Mouse (Mus musculus): Measurements from ENCODE around the gene Tmprss3. TPM values are rescaled to one million over a fixed set of nuclear protein-coding genes. Genes with fewer than 3 reads are reported as not detected.

Tmprss3 gene
- polyA plus RNA-seq, 1 experiment from 2014 or later: 0.12 TPM

GRCm38 (mm10) chr17:31153785-31154184 is 45.0 kb downstream of the Tmprss3 start:
- WGBS: 73% methylated on average over 8 of the region's 8 CpGs
- no peak overlapping the region for H3K4me3 ChIP-seq

GRCm38 (mm10) chr17:31152966-31153499 is 45.7 kb downstream of the Tmprss3 start:
- 0 out of 2 replicates have a peak, but pooled peaks cover 2% of the 10 kb centered on the region for H3K4me1 ChIP-seq
- WGBS: 92% methylated on average over 9 of the region's 9 CpGs
- no peaks in the 10 kb centered on the region for H3K9me3 ChIP-seq (replicated peaks)
- H3K9ac ChIP-seq: no peak overlapping the region
- no peak for ATAC-seq (ENCODE audit: low FRiP score)
- no peak overlapping the region for H3K4me2 ChIP-seq (replicated peaks)
- no peak overlapping the region for H3K4me3 ChIP-seq
- H3K27me3 ChIP-seq: no peaks in the 10 kb centered on the region
- no peaks in the 10 kb centered on the region for H3K36me3 ChIP-seq
- H3K27ac ChIP-seq: no peak overlapping the region

More at GRCm38 (mm10) chr17:31153785-31154184, 45.0 kb downstream of the Tmprss3 start:
- Histone ChIP-seq H3K36me3 (no peaks in the 10 kb centered on the region), H3K27me3 (no peaks in the 10 kb centered on the region), H3K9me3 (replicated peaks) (no peaks in the 10 kb centered on the region), H3K9ac (no peak overlapping the region), H3K4me2 (replicated peaks) (no peak overlapping the region), H3K4me1 (0 out of 2 replicates have a peak, but pooled peaks cover 2% of the 10 kb centered on the region), H3K27ac (no peak overlapping the region)
- no peak for ATAC-seq (ENCODE audit: low FRiP score)

GRCm38 (mm10) chr17:31152512-31152911 is 46.3 kb downstream of the Tmprss3 start:
- Histone ChIP-seq H3K27ac (no peak overlapping the region), H3K4me1 (0 out of 2 replicates have a peak, but pooled peaks cover 2% of the 10 kb centered on the region), H3K9ac (no peak overlapping the region), H3K4me2 (replicated peaks) (no peak overlapping the region), H3K4me3 (no peak overlapping the region), H3K27me3 (no peaks in the 10 kb centered on the region), H3K9me3 (replicated peaks) (no peaks in the 10 kb centered on the region), H3K36me3 (no peaks in the 10 kb centered on the region)
- no peak for ATAC-seq (ENCODE audit: low FRiP score)
- WGBS: 45% methylated on average over 5 of the region's 5 CpGs

- H3K9ac ChIP-seq: no peak overlapping the region
- 0 out of 2 replicates have a peak, but pooled peaks cover 6% of the 10 kb centered on the region for H3K27me3 ChIP-seq
- H3K4me1 ChIP-seq: 0 out of 2 replicates have a peak, but pooled peaks cover 3% of the 10 kb centered on the region
- no peaks in the 10 kb centered on the region; the same call in 1 of the 2 replicates for H3K9me3 ChIP-seq (replicated peaks)
- ATAC-seq (ENCODE audit: low FRiP score): no peak
- no peak overlapping the region for H3K27ac ChIP-seq
- WGBS: 84% methylated on average over 9 of the region's 9 CpGs
- H3K4me2 ChIP-seq (replicated peaks): no peak overlapping the region
- no peak overlapping the region for H3K4me3 ChIP-seq
- no peaks in the 10 kb centered on the region for H3K36me3 ChIP-seq
Observed at GRCm38 (mm10) chr17:31145998-31146397, 52.8 kb downstream of the Tmprss3 start.

GRCm38 (mm10) chr17:31144040-31145037 is 54.4 kb downstream of the Tmprss3 start, which contains the start of gene Tff2:
Gene Tff2 (minus strand): TSS chr17:31144282.
- Histone ChIP-seq H3K9ac (no peak within 1 kb of the TSS), H3K36me3 (no peaks in the 10 kb centered on the region), H3K4me3 (no peak within 1 kb of the TSS), H3K4me1 (0 out of 2 replicates have a peak, but pooled peaks cover 3% of the 10 kb centered on the region), H3K9me3 (replicated peaks) (no peaks in the 10 kb centered on the region; the same call in 1 of the 2 replicates), H3K27me3 (0 out of 2 replicates have a peak, but pooled peaks cover 6% of the 10 kb centered on the region), H3K4me2 (replicated peaks) (no peak within 1 kb of the TSS), H3K27ac (no peak within 1 kb of the TSS)
- 68% methylated on average over 15 of the region's 15 CpGs for WGBS
- ATAC-seq (ENCODE audit: low FRiP score): no peak

GRCm38 (mm10) chr17:31142116-31142515 is 56.7 kb downstream of the Tmprss3 start:
- no peak overlapping the region for H3K4me2 ChIP-seq (replicated peaks)
- H3K27me3 ChIP-seq: peaks cover 6% of the 10 kb centered on the region; the same call in 1 of the 2 replicates
- H3K4me1 ChIP-seq: 0 out of 2 replicates have a peak, but pooled peaks cover 3% of the 10 kb centered on the region
- no peaks in the 10 kb centered on the region for H3K36me3 ChIP-seq
- H3K9ac ChIP-seq: no peak overlapping the region
- no peak overlapping the region for H3K4me3 ChIP-seq
- no peak overlapping the region for H3K27ac ChIP-seq
- WGBS: 91% methylated on average over 7 of the region's 7 CpGs
- no peaks in the 10 kb centered on the region; the same call in 1 of the 2 replicates for H3K9me3 ChIP-seq (replicated peaks)
- ATAC-seq (ENCODE audit: low FRiP score): no peak

- WGBS: 23% methylated on average over 5 of the region's 5 CpGs
- Histone ChIP-seq H3K4me3 (no peak overlapping the region), H3K36me3 (no peaks in the 10 kb centered on the region), H3K9me3 (replicated peaks) (no peaks in the 10 kb centered on the region), H3K4me2 (replicated peaks) (no peak overlapping the region), H3K27ac (no peak overlapping the region), H3K4me1 (no peaks in the 10 kb centered on the region), H3K9ac (no peak overlapping the region), H3K27me3 (peaks cover 6% of the 10 kb centered on the region; the same call in 1 of the 2 replicates)
- peak; percentile 26; the same call in 1 of the 2 replicates for ATAC-seq (ENCODE audit: low FRiP score)
Observed at GRCm38 (mm10) chr17:31138398-31138797, 60.4 kb downstream of the Tmprss3 start.

GRCm38 (mm10) chr17:31136821-31137220 is 62.0 kb downstream of the Tmprss3 start:
- 90% methylated on average over 1 of the region's 1 CpGs for WGBS

GRCm38 (mm10) chr17:31136291-31136690 is 62.5 kb downstream of the Tmprss3 start:
- H3K4me1 ChIP-seq: no peaks in the 10 kb centered on the region
- 58% methylated on average over 3 of the region's 3 CpGs for WGBS
- no peak for ATAC-seq (ENCODE audit: low FRiP score)
- no peak overlapping the region for H3K27ac ChIP-seq
- no peak overlapping the region for H3K4me2 ChIP-seq (replicated peaks)
- H3K27me3 ChIP-seq: no peaks in the 10 kb centered on the region; the same call in 1 of the 2 replicates
- no peaks in the 10 kb centered on the region for H3K9me3 ChIP-seq (replicated peaks)
- no peaks in the 10 kb centered on the region for H3K36me3 ChIP-seq
- no peak overlapping the region for H3K9ac ChIP-seq
- H3K4me3 ChIP-seq: no peak overlapping the region

More at GRCm38 (mm10) chr17:31136821-31137220, 62.0 kb downstream of the Tmprss3 start:
- Histone ChIP-seq H3K4me1 (no peaks in the 10 kb centered on the region), H3K9me3 (replicated peaks) (no peaks in the 10 kb centered on the region), H3K4me2 (replicated peaks) (no peak overlapping the region), H3K27ac (no peak overlapping the region), H3K9ac (no peak overlapping the region), H3K36me3 (no peaks in the 10 kb centered on the region), H3K27me3 (no peaks in the 10 kb centered on the region; the same call in 1 of the 2 replicates), H3K4me3 (no peak overlapping the region)
- ATAC-seq (ENCODE audit: low FRiP score): no peak

GRCm38 (mm10) chr17:31134913-31135312 is 63.9 kb downstream of the Tmprss3 start:
- 83% methylated on average over 6 of the region's 6 CpGs for WGBS
- Histone ChIP-seq H3K4me3 (no peak overlapping the region), H3K9ac (no peak overlapping the region), H3K4me2 (replicated peaks) (no peak overlapping the region), H3K4me1 (no peaks in the 10 kb centered on the region), H3K36me3 (no peaks in the 10 kb centered on the region), H3K27me3 (no peaks in the 10 kb centered on the region; the same call in 1 of the 2 replicates), H3K27ac (no peak overlapping the region), H3K9me3 (replicated peaks) (no peaks in the 10 kb centered on the region)
- ATAC-seq (ENCODE audit: low FRiP score): no peak

- Histone ChIP-seq H3K36me3 (no peaks in the 10 kb centered on the region), H3K4me1 (peaks cover 4% of the 10 kb centered on the region), H3K9ac (no peak overlapping the region), H3K4me2 (replicated peaks) (no peak overlapping the region), H3K27ac (no peak overlapping the region), H3K9me3 (replicated peaks) (no peaks in the 10 kb centered on the region), H3K4me3 (no peak overlapping the region), H3K27me3 (no peaks in the 10 kb centered on the region; the same call in 1 of the 2 replicates)
- 79% methylated on average over 15 of the region's 15 CpGs for WGBS
- no peak for ATAC-seq (ENCODE audit: low FRiP score)
Observed at GRCm38 (mm10) chr17:31133776-31134175, 65.0 kb downstream of the Tmprss3 start.

GRCm38 (mm10) chr17:31131269-31131821 is 67.4 kb downstream of the Tmprss3 start:
- Histone ChIP-seq H3K27ac (no peak overlapping the region), H3K36me3 (no peaks in the 10 kb centered on the region)

More at GRCm38 (mm10) chr17:31131269-31131821, 67.4 kb downstream of the Tmprss3 start:
- Histone ChIP-seq H3K4me1 (peaks cover 4% of the 10 kb centered on the region), H3K4me3 (no peak overlapping the region), H3K4me2 (replicated peaks) (no peak overlapping the region), H3K9me3 (replicated peaks) (no peaks in the 10 kb centered on the region), H3K27me3 (no peaks in the 10 kb centered on the region), H3K9ac (no peak overlapping the region)
- WGBS: 86% methylated on average over 10 of the region's 10 CpGs
- no peak for ATAC-seq (ENCODE audit: low FRiP score)
